Mouse (Mus musculus): ENCODE data around the gene Olfr1317. TPM values are rescaled to one million over a fixed set of nuclear protein-coding genes. Genes with fewer than 3 reads are reported as not detected.

The Olfr1317 gene
- polyA plus RNA-seq (2016; fragmentation: Nextera tagmentation; extraction: Ambion mirVana) = not detected in 2 replicates

DNA sequence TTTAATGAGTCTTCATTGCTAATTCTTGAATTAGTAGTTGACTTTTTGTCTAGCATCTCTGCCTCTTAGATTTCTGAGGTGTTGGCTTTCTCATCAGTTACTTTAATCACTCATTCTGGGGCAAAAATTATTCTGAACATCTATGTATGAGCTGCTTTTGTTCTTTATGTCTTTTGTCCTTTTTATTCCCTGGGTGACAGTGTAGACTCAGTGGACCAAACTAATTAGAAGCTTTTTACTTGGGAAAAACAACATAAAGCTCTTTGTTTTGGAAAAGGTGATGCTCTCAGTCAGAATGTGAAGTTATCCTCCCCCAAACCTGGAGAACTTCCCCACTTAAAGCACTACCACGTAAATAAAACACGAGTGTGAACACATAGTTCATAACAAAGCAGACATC lies at the start of gene Olfr1317:
Olfr1317 (plus strand) TSS at position 301 of the 400 bp plus-strand sequence.
- Histone ChIP-seq H3K4me1 (replicated peaks) (no peaks in the 10 kb centered on the region), H3K36me3 (no peaks in the 10 kb centered on the region), H3K27me3 (ENCODE audit: insufficient read depth, poor library complexity, severe bottlenecking) (no peaks in the 10 kb centered on the region), H3K4me3 (no peak within 1 kb of the TSS), H3K9me3 (no peaks in the 10 kb centered on the region), H3K27ac (no peak within 1 kb of the TSS)
- WGBS = 84% methylated on average over 2 of the region's 2 CpGs
- DNase-seq (ENCODE audit: low spot score) = no peak

DNA sequence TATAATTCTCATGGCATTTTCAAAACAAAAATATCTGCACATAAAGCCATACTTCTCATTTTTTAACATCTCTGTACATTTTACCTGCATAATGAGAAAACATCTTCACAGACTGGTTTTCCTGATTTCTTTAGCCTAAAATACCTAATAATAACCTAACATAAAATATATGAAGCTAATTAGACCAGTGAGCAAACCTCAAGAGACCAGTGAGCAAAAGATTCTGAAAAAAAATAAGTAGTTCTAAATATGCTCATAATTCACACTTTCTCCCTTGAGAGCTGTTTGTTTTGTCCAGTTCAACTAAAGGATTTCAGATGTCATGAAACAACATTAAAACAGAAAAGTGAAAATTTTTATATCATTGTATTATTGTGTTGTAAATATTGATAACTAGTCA lies 43.4 kb upstream of the Olfr1317 start, which contains the start of gene Olfr1314:
Olfr1314 (minus strand) TSS at position 101 of the 400 bp plus-strand sequence.
- Histone ChIP-seq H3K27ac (no peak within 1 kb of the TSS), H3K36me3 (no peaks in the 10 kb centered on the region), H3K9me3 (no peaks in the 10 kb centered on the region), H3K4me1 (replicated peaks) (no peaks in the 10 kb centered on the region), H3K27me3 (ENCODE audit: insufficient read depth, poor library complexity, severe bottlenecking) (no peaks in the 10 kb centered on the region), H3K4me3 (no peak within 1 kb of the TSS)
- DNase-seq (ENCODE audit: low spot score) = no peak

DNA sequence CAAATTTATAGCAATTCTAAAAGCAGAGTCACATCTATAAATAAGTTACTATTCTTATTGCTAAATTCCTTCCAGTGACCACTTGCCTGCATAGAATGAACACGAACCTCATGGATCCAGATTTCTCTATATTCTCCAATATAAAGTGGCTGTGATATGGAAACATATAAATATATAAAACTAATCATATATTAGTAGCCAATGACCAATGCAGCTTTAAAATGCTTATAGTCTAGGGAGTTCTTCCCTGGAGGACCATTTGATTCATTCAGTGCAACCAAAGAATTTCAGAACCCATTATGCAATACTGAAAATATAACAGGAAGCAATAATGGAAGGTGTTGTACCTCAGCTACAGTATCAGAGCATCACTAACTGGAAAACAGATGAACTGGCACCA lies 24.8 kb upstream of the Olfr1317 start, which contains the start of gene Olfr1315-ps1:
Olfr1315-ps1 (minus strand) TSS at position 101 of the 400 bp plus-strand sequence.
- WGBS = 74% methylated on average over 1 of the region's 1 CpGs
- Histone ChIP-seq H3K36me3 (no peaks in the 10 kb centered on the region), H3K4me3 (no peak within 1 kb of the TSS), H3K27ac (no peak within 1 kb of the TSS), H3K27me3 (ENCODE audit: insufficient read depth, poor library complexity, severe bottlenecking) (no peaks in the 10 kb centered on the region), H3K4me1 (replicated peaks) (no peaks in the 10 kb centered on the region), H3K9me3 (no peaks in the 10 kb centered on the region)
- DNase-seq (ENCODE audit: low spot score) = no peak

DNA sequence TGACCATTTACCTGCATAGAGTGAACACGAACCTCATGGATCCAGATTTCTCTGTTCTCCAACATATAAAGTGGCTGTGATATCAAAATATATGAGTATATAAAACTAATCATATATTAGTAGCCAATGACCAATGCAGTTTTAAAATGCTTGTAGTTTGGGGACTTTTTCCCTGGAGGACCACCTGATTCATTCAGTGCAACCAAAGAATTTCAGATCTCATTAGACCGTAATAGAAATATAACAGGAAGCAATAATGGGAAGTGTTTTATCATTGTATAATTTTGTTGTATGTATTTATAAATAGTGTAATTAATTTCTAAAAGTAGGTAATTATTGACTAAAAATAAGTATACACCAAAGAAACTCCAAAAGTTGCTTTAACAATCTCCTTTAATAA lies 5.3 kb upstream of the Olfr1317 start, which contains the start of gene Olfr1316:
Olfr1316 (minus strand) TSS at position 101 of the 400 bp plus-strand sequence.
- 87% methylated on average over 2 of the region's 2 CpGs for WGBS
- no peaks in the 10 kb centered on the region for H3K27me3 ChIP-seq (ENCODE audit: insufficient read depth, poor library complexity, severe bottlenecking)
- no peak within 1 kb of the TSS for H3K27ac ChIP-seq
- DNase-seq (ENCODE audit: low spot score) = no peak
- H3K9me3 ChIP-seq = no peaks in the 10 kb centered on the region
- H3K4me3 ChIP-seq = no peak within 1 kb of the TSS
- no peaks in the 10 kb centered on the region for H3K36me3 ChIP-seq
- no peaks in the 10 kb centered on the region for H3K4me1 ChIP-seq (replicated peaks)

DNA sequence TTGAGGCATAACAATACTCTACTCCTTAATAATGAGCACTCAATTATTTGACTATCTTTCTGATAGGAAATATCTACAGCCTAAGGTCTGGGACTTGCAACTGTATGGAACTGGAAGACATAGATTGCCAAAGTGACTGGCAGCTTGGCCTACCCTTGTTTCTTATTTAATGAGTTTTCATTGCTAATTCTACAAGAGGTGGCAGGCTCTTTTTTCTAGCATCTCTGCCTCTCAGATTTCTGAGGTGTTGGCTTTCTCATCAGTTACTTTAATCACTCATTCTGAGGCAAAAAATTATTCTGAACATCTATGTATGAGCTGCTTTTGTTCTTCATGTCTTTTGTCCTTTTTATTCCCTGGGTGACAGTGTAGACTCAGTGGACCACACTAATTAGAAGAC lies 13.8 kb downstream of the Olfr1317 start, which contains the start of gene Olfr1318:
Olfr1318 (plus strand) TSS at position 301 of the 400 bp plus-strand sequence.
- no peak for DNase-seq (ENCODE audit: low spot score)
- Histone ChIP-seq H3K36me3 (no peaks in the 10 kb centered on the region), H3K27me3 (ENCODE audit: insufficient read depth, poor library complexity, severe bottlenecking) (no peaks in the 10 kb centered on the region), H3K4me3 (no peak within 1 kb of the TSS), H3K9me3 (no peaks in the 10 kb centered on the region), H3K4me1 (replicated peaks) (no peaks in the 10 kb centered on the region), H3K27ac (no peak within 1 kb of the TSS)

Other genes starting within 250 kb of the Olfr1317 start
- gene Olfr1306, start 224.1 kb upstream of the Olfr1317 start, polyA plus RNA-seq (2016; fragmentation: Nextera tagmentation; extraction: Ambion mirVana) = not detected in 2 replicates
- gene Olfr1307, start 190.9 kb upstream of the Olfr1317 start, polyA plus RNA-seq (2016; fragmentation: Nextera tagmentation; extraction: Ambion mirVana) = not detected in 2 replicates
- gene Olfr1308, start 175.4 kb upstream of the Olfr1317 start, polyA plus RNA-seq (2016; fragmentation: Nextera tagmentation; extraction: Ambion mirVana) = not detected in 2 replicates
- gene Olfr1309, start 150.0 kb upstream of the Olfr1317 start, polyA plus RNA-seq (2016; fragmentation: Nextera tagmentation; extraction: Ambion mirVana) = not detected in 2 replicates
- not detected in 2 replicates for gene Olfr1310, start 127.6 kb upstream of the Olfr1317 start, polyA plus RNA-seq (2016; fragmentation: Nextera tagmentation; extraction: Ambion mirVana)
- gene Olfr1311, start 115.9 kb upstream of the Olfr1317 start, polyA plus RNA-seq (2016; fragmentation: Nextera tagmentation; extraction: Ambion mirVana) = not detected in 2 replicates
- not detected in 2 replicates for gene Olfr1312, start 90.1 kb upstream of the Olfr1317 start, polyA plus RNA-seq (2016; fragmentation: Nextera tagmentation; extraction: Ambion mirVana)
- not detected in 2 replicates for gene Olfr1313, start 62.5 kb upstream of the Olfr1317 start, polyA plus RNA-seq (2016; fragmentation: Nextera tagmentation; extraction: Ambion mirVana)
- not detected in 2 replicates for gene Olfr1314, start 43.5 kb upstream of the Olfr1317 start, polyA plus RNA-seq (2016; fragmentation: Nextera tagmentation; extraction: Ambion mirVana)
- not detected in 2 replicates for gene Olfr1315-ps1, start 24.9 kb upstream of the Olfr1317 start, polyA plus RNA-seq (2016; fragmentation: Nextera tagmentation; extraction: Ambion mirVana)
- not detected in 2 replicates for gene Olfr1316, start 5.4 kb upstream of the Olfr1317 start, polyA plus RNA-seq (2016; fragmentation: Nextera tagmentation; extraction: Ambion mirVana)
- not detected in 2 replicates for gene Olfr1318, start 13.9 kb downstream of the Olfr1317 start, polyA plus RNA-seq (2016; fragmentation: Nextera tagmentation; extraction: Ambion mirVana)
- 13.3 and 14.8 TPM in 2 replicates for gene Lpcat4, start 99.1 kb downstream of the Olfr1317 start, polyA plus RNA-seq (2016; fragmentation: Nextera tagmentation; extraction: Ambion mirVana)
- not detected in 2 replicates for gene Nutm1, start 119.0 kb downstream of the Olfr1317 start, polyA plus RNA-seq (2016; fragmentation: Nextera tagmentation; extraction: Ambion mirVana)
- 178 and 208 TPM in 2 replicates for gene Nop10, start 121.6 kb downstream of the Olfr1317 start, polyA plus RNA-seq (2016; fragmentation: Nextera tagmentation; extraction: Ambion mirVana)
- gene Slc12a6, start 125.5 kb downstream of the Olfr1317 start, polyA plus RNA-seq (2016; fragmentation: Nextera tagmentation; extraction: Ambion mirVana) = 8.7 and 11.2 TPM in 2 replicates
- gene Gm21985, start 126.0 kb downstream of the Olfr1317 start, polyA plus RNA-seq (2016; fragmentation: Nextera tagmentation; extraction: Ambion mirVana) = not detected in 2 replicates
- gene Emc4, start 227.7 kb downstream of the Olfr1317 start, polyA plus RNA-seq (2016; fragmentation: Nextera tagmentation; extraction: Ambion mirVana) = 119 and 140 TPM in 2 replicates
- gene Katnbl1, start 238.9 kb downstream of the Olfr1317 start, polyA plus RNA-seq (2016; fragmentation: Nextera tagmentation; extraction: Ambion mirVana) = 37.7 and 42.1 TPM in 2 replicates